Mouse (Mus musculus) embryonic fibroblast, embryonic 13.5 days (primary cell): ENCODE results near the gene Arl3. TPM values are rescaled to one million over a fixed set of nuclear protein-coding genes. Genes with fewer than 3 reads are reported as not detected.

Source experiments
- H3K27ac ChIP-seq: 2 replicates; pipeline ENCODE4 v1.5.1; 2012; ENCODE audit warnings: low read length, control low read depth, inconsistent platforms; ENCODE audit not compliant: insufficient read depth
- H3K4me1 ChIP-seq: 2 replicates; pipeline ENCODE4 v1.6.1; 2011; ENCODE audit warnings: low read length; ENCODE audit not compliant: control insufficient read depth, insufficient read depth
- H3K4me3 ChIP-seq: 2 replicates; pipeline ENCODE4 v1.5.1; 2011; ENCODE audit warnings: mild to moderate bottlenecking, control low read depth, low read length; ENCODE audit not compliant: insufficient read depth
- CTCF ChIP-seq: IDR thresholded peaks from 2 replicates; pipeline ENCODE4 v1.5.1; 2011; ENCODE audit warnings: mild to moderate bottlenecking, control low read depth, low read length, moderate library complexity, borderline replicate concordance; ENCODE audit not compliant: insufficient read depth
- POLR2A ChIP-seq: IDR thresholded peaks from 2 replicates; pipeline ENCODE4 v1.6.1; 2011; ENCODE audit warnings: low read depth, mild to moderate bottlenecking, control low read depth, low read length, moderate library complexity
- polyA plus RNA-seq: library from polyadenylated mRNA; stranded (reverse); fragments of >200 nt; gene quantifications from 2 replicates; pipeline ENCODE4 v1.2.4, GENCODE M21; 2011; ENCODE audit warnings: low read depth; ENCODE audit not compliant: missing spikeins, insufficient read length

The Arl3 gene
- polyA plus RNA-seq, 1 experiment: 83.5 TPM

DNA sequence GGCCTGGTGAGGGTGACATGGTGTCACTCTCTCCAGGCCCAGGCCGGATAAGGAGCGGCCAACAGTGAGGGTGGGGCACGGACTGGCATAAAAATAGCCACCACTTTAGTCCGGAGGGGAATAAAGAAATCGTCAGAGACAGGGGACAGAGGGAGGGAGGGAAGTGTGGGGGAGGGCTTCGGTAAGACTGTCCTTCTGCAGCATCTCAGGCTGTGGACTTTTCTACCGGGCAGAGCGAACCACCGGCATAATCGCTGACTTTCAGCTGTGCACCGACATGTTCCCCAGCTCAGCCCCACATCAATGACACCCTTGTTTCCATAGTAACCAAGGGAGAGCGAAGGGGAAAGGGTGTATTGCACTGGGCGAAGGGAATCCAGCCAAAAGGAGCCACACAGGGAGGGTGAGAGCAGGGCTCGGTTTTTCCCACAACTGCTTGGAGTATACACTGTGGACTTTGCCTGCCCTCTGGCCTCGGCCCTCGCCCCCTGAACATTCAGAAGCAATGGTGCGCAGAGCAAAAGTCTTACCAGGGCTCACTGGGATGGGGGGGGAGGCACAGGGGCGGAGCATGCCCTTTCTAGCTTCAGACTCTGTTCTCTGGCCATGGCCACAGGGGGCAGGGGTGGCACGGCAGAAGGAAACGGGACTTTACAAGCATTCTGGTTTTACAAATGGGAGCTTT lies 44.3 kb downstream of the Arl3 start:
- no peak overlapping the region; the same call in 1 of the 2 replicates for H3K27ac ChIP-seq
- no peak for TF ChIP-seq CTCF
- TF ChIP-seq POLR2A: peak; percentile 27; the same call in 1 of the 2 replicates
- H3K4me1 ChIP-seq: peaks cover 26% of the 10 kb centered on the region
- no peak overlapping the region for H3K4me3 ChIP-seq

- H3K4me3 ChIP-seq: no peak overlapping the region
- peaks cover 33% of the 10 kb centered on the region for H3K4me1 ChIP-seq
- no peak for TF ChIP-seq POLR2A
- TF ChIP-seq CTCF: no peak
- no peak overlapping the region; the same call in 1 of the 2 replicates for H3K27ac ChIP-seq
Measured at GRCm38 (mm10) chr19:46527632-46528528, 45.1 kb downstream of the Arl3 start.

DNA sequence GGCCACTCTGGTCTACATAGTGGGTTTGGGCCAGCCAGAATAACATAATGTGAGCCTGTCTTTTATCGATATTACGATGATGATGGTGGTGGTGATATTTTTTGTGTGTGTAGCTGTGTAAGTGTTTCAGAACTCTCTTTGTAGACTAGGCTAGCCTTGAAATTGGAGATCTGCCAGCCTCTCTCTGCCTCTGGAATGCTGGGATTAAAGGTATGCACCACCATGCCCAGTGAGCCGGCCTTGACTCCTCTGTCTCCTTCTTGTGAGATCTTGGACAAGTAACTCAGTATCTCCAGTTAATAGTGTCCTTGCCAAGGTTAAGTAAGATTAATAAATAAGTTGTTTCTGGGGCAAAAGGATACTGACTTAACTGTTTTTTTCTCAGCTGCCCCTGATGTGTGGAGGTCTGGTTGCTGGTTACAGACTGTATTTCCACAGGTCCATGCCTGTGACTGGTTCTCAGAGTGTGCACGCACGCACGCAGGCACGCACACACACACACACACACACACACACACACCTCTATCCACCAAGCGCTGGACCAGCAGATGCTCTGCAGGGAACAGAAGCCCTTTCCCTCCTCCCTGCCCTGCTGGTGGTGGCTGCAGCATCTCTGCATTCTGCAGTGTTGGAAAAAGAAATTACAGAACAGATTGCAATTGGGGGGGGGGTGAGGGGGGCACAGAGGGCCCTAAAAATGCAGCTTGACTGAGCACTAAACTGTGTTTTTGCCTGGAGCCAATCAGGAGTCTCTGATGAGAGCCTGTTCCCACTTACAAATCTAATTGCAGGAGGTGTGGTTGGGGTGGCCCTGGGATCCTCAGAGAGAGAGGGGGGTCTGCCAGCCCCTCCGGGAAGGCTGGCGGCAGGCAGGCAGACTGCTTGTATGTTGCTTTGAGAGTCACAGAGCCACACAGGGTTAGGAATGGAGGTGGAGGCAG lies 47.0 kb downstream of the Arl3 start:
- Histone ChIP-seq H3K27ac (no peak overlapping the region), H3K4me3 (no peak overlapping the region), H3K4me1 (peaks cover 36% of the 10 kb centered on the region)
- no peak for TF ChIP-seq CTCF
- no peak for TF ChIP-seq POLR2A

- Histone ChIP-seq H3K4me3 (no peak overlapping the region), H3K27ac (peak overlapping the region; percentile 63), H3K4me1 (peaks cover 29% of the 10 kb centered on the region)
- TF ChIP-seq CTCF (no peak), POLR2A (no peak)
Measured at GRCm38 (mm10) chr19:46524601-46525321, 48.2 kb downstream of the Arl3 start.

DNA sequence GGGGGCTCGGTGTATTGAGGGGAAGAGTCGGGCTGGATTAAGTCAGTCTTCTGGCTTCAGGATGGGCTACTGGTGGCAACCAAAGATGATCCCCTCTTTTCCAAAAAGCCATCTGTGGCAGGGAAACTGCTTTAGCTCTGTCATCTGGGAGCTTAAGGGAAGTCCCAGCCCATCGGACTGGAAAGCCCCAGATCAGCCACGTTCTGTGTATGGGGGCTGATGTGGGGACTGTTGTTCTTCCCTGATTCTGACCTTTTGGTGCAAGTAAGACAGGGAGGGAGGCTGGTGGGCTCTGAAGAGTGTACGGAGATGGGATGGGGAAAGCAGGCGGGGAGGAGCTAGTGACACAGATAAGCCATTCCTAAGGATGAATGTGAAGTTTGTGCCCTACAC lies 48.9 kb downstream of the Arl3 start:
- H3K27ac ChIP-seq: peak overlapping the region; percentile 63
- no peak overlapping the region for H3K4me3 ChIP-seq
- no peak for TF ChIP-seq POLR2A
- no peak for TF ChIP-seq CTCF
- H3K4me1 ChIP-seq: peaks cover 28% of the 10 kb centered on the region

DNA sequence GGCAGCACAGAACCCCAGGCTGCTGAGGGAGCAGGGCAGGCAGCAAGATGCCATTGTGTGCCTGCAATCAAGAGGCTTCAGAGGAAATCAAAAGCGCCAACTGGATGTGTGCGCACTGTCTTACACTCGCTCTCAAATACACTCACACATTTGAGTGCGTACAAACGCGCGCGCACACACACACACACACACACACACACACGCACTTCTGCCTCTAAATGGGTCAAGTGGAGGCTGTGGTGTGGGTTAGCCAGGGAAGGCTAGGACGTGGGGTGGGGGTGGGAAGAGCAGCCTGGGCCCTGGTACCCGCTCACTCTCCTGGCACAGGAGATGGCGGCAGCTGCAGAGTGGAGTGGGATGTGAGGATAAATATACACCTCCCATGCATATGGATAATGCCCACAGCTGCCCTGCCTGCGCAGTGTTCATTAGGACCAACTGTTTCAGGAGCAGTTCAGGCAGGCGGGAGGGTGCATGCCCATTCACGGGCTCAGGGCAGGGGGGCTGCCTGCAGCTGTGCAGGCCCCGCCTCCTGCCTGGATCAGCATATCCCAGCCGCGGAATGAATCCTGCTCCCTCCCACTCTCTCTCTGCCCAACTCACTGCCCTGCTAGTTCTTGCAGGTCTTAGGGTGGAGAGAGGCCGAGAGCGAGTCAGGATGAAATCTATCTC lies 49.4 kb downstream of the Arl3 start:
- Histone ChIP-seq H3K27ac (peak overlapping the region; percentile 93), H3K4me1 (peaks cover 28% of the 10 kb centered on the region), H3K4me3 (no peak overlapping the region)
- peak; percentile 82 for TF ChIP-seq POLR2A
- no peak for TF ChIP-seq CTCF

DNA sequence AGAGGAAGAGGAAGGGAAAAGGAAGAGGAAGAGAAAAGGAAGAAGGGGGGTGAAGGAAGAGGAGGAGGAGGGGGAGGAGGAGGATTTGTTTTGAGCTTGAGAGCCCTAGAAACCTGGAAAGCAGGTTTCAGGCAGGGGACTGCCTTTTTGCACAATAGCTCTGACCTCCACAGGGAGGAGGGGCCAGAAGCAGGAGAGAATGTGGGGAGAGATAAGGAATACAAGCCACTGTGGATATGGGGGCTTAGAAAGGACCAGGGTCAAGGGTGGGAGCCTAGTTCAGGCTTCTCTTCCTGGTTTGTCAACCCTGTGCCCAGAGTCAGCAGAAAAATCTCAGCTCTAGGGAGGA lies 49.9 kb downstream of the Arl3 start:
- no peak overlapping the region for H3K4me3 ChIP-seq
- TF ChIP-seq CTCF (no peak), POLR2A (no peak)
- peaks cover 26% of the 10 kb centered on the region for H3K4me1 ChIP-seq

GRCm38 (mm10) chr19:46522433-46523044 lies 50.5 kb downstream of the Arl3 start:
- TF ChIP-seq CTCF (no peak), POLR2A (no peak)
- Histone ChIP-seq H3K27ac (peak overlapping the region; percentile 93), H3K4me3 (no peak overlapping the region), H3K4me1 (peaks cover 26% of the 10 kb centered on the region)

More for the DNA sequence above, 49.9 kb downstream of the Arl3 start:
- H3K27ac ChIP-seq: peak overlapping the region; percentile 93
